Mouse (Mus musculus): ENCODE measurements at regions not wholly inside any gene's neighbourhood (a gene's known extent, or its start where the extent isn't known, plus 50 kb on each side); places are given as distances from the start of the nearest gene placed in this dataset.
A peak's percentile ranks its signal among the peaks of the same experiment; 100 is the strongest.
"Not testable (repeated sequence)": the region's sequence is repeated elsewhere in the genome, so short reads cannot be mapped to it uniquely, and the experiment has no call there.

- H3K36me3 ChIP-seq (ENCODE audit: control insufficient read depth, insufficient read depth, low read length): no peaks in the 10 kb centered on the region
- no peak for DNase-seq (ENCODE audit: low spot score)
- 76% methylated on average over 4 of the region's 4 CpGs for WGBS
- H3K4me1 ChIP-seq (ENCODE audit: control insufficient read depth, insufficient read depth, low read length): no peaks in the 10 kb centered on the region
- H3K9me3 ChIP-seq (ENCODE audit: control insufficient read depth, low read length): no peaks in the 10 kb centered on the region
- H3K4me2 ChIP-seq (ENCODE audit: low read depth, severe bottlenecking): no peak overlapping the region
- no peak overlapping the region for H3K4me3 ChIP-seq (ENCODE audit: low read depth, low read length)
- no peak overlapping the region for H3K9ac ChIP-seq (ENCODE audit: low read length)
- no peak overlapping the region for H3K27ac ChIP-seq (replicated peaks; ENCODE audit: low read depth, low read length)
- no peak for ATAC-seq (ENCODE audit: insufficient number of reproducible peaks, low FRiP score, low TSS enrichment, low read depth)
- no peaks in the 10 kb centered on the region for H3K27me3 ChIP-seq (ENCODE audit: control insufficient read depth, insufficient read depth, low read length)
Measured at GRCm38 (mm10) chr3:6100863-6101262, 350.3 kb downstream of the Gm8797 start.

- ATAC-seq (ENCODE audit: insufficient number of reproducible peaks, low FRiP score, low TSS enrichment, low read depth): no peak
- no peaks in the 10 kb centered on the region for H3K36me3 ChIP-seq (ENCODE audit: control insufficient read depth, insufficient read depth, low read length)
- DNase-seq (ENCODE audit: low spot score): no peak
- H3K27me3 ChIP-seq (ENCODE audit: control insufficient read depth, insufficient read depth, low read length): no peaks in the 10 kb centered on the region
- H3K9me3 ChIP-seq (ENCODE audit: control insufficient read depth, low read length): no peaks in the 10 kb centered on the region
- 70% methylated on average over 1 of the region's 1 CpGs for WGBS
- H3K4me2 ChIP-seq (ENCODE audit: low read depth, severe bottlenecking): no peak overlapping the region
- no peaks in the 10 kb centered on the region for H3K4me1 ChIP-seq (ENCODE audit: control insufficient read depth, insufficient read depth, low read length)
- H3K27ac ChIP-seq (replicated peaks; ENCODE audit: low read depth, low read length): no peak overlapping the region
- H3K4me3 ChIP-seq (ENCODE audit: low read depth, low read length): no peak overlapping the region
- H3K9ac ChIP-seq (ENCODE audit: low read length): no peak overlapping the region
Measured at GRCm38 (mm10) chr3:6102866-6103265, 352.3 kb downstream of the Gm8797 start.

- Histone ChIP-seq H3K9ac (ENCODE audit: low read length) (no peak overlapping the region), H3K4me1 (ENCODE audit: control insufficient read depth, insufficient read depth, low read length) (no peaks in the 10 kb centered on the region), H3K27me3 (ENCODE audit: control insufficient read depth, insufficient read depth, low read length) (no peaks in the 10 kb centered on the region), H3K36me3 (ENCODE audit: control insufficient read depth, insufficient read depth, low read length) (no peaks in the 10 kb centered on the region), H3K4me2 (ENCODE audit: low read depth, severe bottlenecking) (no peak overlapping the region), H3K9me3 (ENCODE audit: control insufficient read depth, low read length) (no peaks in the 10 kb centered on the region), H3K4me3 (ENCODE audit: low read depth, low read length) (no peak overlapping the region), H3K27ac (replicated peaks; ENCODE audit: low read depth, low read length) (no peak overlapping the region)
- ATAC-seq (ENCODE audit: insufficient number of reproducible peaks, low FRiP score, low TSS enrichment, low read depth): peak; percentile 55; the same call in 1 of the 2 replicates
- 8% methylated on average over 2 of the region's 2 CpGs for WGBS
- no peak for DNase-seq (ENCODE audit: low spot score)
Measured at GRCm38 (mm10) chr3:6106659-6107058, 356.1 kb downstream of the Gm8797 start.

DNA sequence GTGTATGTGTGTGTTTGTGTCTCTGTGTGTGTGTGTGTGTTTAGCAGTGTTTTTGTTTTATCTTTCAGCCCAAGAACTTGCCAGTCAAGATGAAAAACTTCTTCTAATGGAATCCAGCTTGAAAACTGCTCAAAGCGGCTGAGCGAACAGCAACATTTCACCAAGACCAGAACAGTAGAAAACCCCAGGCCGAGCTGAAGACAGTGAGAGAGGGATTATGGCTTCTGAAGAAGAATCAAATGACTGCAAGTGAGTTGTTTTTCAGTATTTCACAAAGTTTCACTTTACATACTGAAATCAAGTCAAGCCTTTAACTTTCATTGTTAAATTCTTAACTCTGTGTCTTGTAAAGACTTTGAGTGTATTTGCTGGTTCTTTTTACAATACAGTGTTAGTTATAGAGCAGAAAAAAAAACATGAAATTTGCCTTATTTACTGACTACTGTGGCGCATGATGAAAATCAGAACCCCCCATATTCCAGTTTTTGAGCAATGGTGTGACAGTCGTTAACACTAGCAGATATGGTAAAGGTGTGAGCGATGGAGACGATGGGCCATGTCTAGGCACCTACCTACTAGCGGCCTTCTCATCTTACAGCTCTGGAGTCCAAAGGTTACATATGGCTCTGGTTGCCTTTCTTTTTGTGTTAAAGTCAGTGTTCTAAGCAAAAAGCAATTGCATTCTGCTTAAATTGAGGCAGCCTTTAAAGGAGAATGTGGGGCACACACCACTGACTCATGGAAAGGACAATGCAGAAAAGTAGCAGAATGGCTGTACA lies 357.0 kb downstream of the Gm8797 start:
- Histone ChIP-seq H3K4me3 (ENCODE audit: low read depth, low read length) (no peak overlapping the region), H3K9ac (ENCODE audit: low read length) (no peak overlapping the region), H3K9me3 (ENCODE audit: control insufficient read depth, low read length) (no peaks in the 10 kb centered on the region), H3K36me3 (ENCODE audit: control insufficient read depth, insufficient read depth, low read length) (no peaks in the 10 kb centered on the region), H3K4me2 (ENCODE audit: low read depth, severe bottlenecking) (no peak overlapping the region), H3K4me1 (ENCODE audit: control insufficient read depth, insufficient read depth, low read length) (no peaks in the 10 kb centered on the region), H3K27ac (replicated peaks; ENCODE audit: low read depth, low read length) (peak overlapping the region; percentile 68; the same call in 1 of the 2 replicates), H3K27me3 (ENCODE audit: control insufficient read depth, insufficient read depth, low read length) (no peaks in the 10 kb centered on the region)
- ATAC-seq (ENCODE audit: insufficient number of reproducible peaks, low FRiP score, low TSS enrichment, low read depth) (peak; percentile 74; the same call in 1 of the 2 replicates), DNase-seq (ENCODE audit: low spot score) (peak; percentile 59)
- WGBS: 13% methylated on average over 8 of the region's 8 CpGs

GRCm38 (mm10) chr3:6118721-6119120 lies 368.1 kb downstream of the Gm8797 start:
- H3K27ac ChIP-seq (replicated peaks; ENCODE audit: low read depth, low read length): no peak overlapping the region
- ATAC-seq (ENCODE audit: insufficient number of reproducible peaks, low FRiP score, low TSS enrichment, low read depth): no peak
- no peak overlapping the region for H3K4me3 ChIP-seq (ENCODE audit: low read depth, low read length)
- no peaks in the 10 kb centered on the region for H3K36me3 ChIP-seq (ENCODE audit: control insufficient read depth, insufficient read depth, low read length)
- no peak overlapping the region for H3K4me2 ChIP-seq (ENCODE audit: low read depth, severe bottlenecking)
- 85% methylated on average over 1 of the region's 1 CpGs for WGBS
- no peaks in the 10 kb centered on the region for H3K4me1 ChIP-seq (ENCODE audit: control insufficient read depth, insufficient read depth, low read length)
- no peaks in the 10 kb centered on the region for H3K9me3 ChIP-seq (ENCODE audit: control insufficient read depth, low read length)
- DNase-seq (ENCODE audit: low spot score): no peak
- H3K9ac ChIP-seq (ENCODE audit: low read length): no peak overlapping the region
- H3K27me3 ChIP-seq (ENCODE audit: control insufficient read depth, insufficient read depth, low read length): no peaks in the 10 kb centered on the region

DNA sequence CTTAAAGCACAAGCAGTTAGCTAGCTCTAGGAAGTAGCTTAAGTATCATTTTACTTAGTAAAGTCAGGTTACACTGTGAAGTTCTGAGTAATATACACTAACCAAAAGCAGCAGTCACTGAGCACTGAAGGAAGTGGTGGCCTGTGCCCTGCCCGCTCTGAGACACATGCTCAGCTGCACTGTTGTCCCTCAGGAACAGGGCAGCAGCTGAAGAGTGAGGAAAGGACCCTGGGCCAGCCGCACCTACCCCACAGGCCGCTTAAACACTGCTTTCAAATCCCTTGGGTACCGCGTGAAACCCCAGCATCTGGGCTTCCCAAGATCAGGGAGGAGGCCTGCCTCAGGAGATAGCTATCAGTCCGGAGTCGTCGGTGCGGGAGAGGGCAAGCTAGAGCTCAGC lies 385.1 kb downstream of the Gm8797 start:
- ATAC-seq (ENCODE audit: insufficient number of reproducible peaks, low FRiP score, low TSS enrichment, low read depth): peak; percentile 44; the same call in 1 of the 2 replicates
- H3K9me3 ChIP-seq (ENCODE audit: control insufficient read depth, low read length); H3K4me1 ChIP-seq (ENCODE audit: control insufficient read depth, insufficient read depth, low read length); H3K36me3 ChIP-seq (ENCODE audit: control insufficient read depth, insufficient read depth, low read length); DNase-seq (ENCODE audit: low spot score); H3K9ac ChIP-seq (ENCODE audit: low read length); H3K4me3 ChIP-seq (ENCODE audit: low read depth, low read length); H3K27ac ChIP-seq (replicated peaks; ENCODE audit: low read depth, low read length); H3K27me3 ChIP-seq (ENCODE audit: control insufficient read depth, insufficient read depth, low read length); H3K4me2 ChIP-seq (ENCODE audit: low read depth, severe bottlenecking): not testable (repeated sequence)
- WGBS: 75% methylated on average over 9 of the region's 9 CpGs

- no peak for DNase-seq (ENCODE audit: low spot score)
Measured at GRCm38 (mm10) chr3:6137374-6137773, 386.8 kb downstream of the Gm8797 start.

GRCm38 (mm10) chr3:6173775-6174174 lies 423.2 kb downstream of the Gm8797 start:
- no peak overlapping the region for H3K27ac ChIP-seq (replicated peaks; ENCODE audit: low read depth, low read length)
- no peaks in the 10 kb centered on the region for H3K27me3 ChIP-seq (ENCODE audit: control insufficient read depth, insufficient read depth, low read length)
- no peaks in the 10 kb centered on the region for H3K4me1 ChIP-seq (ENCODE audit: control insufficient read depth, insufficient read depth, low read length)
- H3K4me2 ChIP-seq (ENCODE audit: low read depth, severe bottlenecking): no peak overlapping the region
- WGBS: 7% methylated on average over 1 of the region's 1 CpGs
- DNase-seq (ENCODE audit: low spot score) (peak; percentile 22), ATAC-seq (ENCODE audit: insufficient number of reproducible peaks, low FRiP score, low TSS enrichment, low read depth) (no peak)
- no peak overlapping the region for H3K4me3 ChIP-seq (ENCODE audit: low read depth, low read length)
- no peaks in the 10 kb centered on the region for H3K36me3 ChIP-seq (ENCODE audit: control insufficient read depth, insufficient read depth, low read length)
- H3K9me3 ChIP-seq (ENCODE audit: control insufficient read depth, low read length): no peaks in the 10 kb centered on the region
- no peak overlapping the region for H3K9ac ChIP-seq (ENCODE audit: low read length)

More at GRCm38 (mm10) chr3:6137374-6137773, 386.8 kb downstream of the Gm8797 start:
- H3K4me3 ChIP-seq (ENCODE audit: low read depth, low read length): no peak overlapping the region
- no peaks in the 10 kb centered on the region for H3K27me3 ChIP-seq (ENCODE audit: control insufficient read depth, insufficient read depth, low read length)
- WGBS: 95% methylated on average over 16 of the region's 17 CpGs
- H3K9ac ChIP-seq (ENCODE audit: low read length): no peak overlapping the region
- H3K27ac ChIP-seq (replicated peaks; ENCODE audit: low read depth, low read length): no peak overlapping the region
- H3K36me3 ChIP-seq (ENCODE audit: control insufficient read depth, insufficient read depth, low read length): no peaks in the 10 kb centered on the region
- H3K9me3 ChIP-seq (ENCODE audit: control insufficient read depth, low read length): no peaks in the 10 kb centered on the region
- no peak overlapping the region for H3K4me2 ChIP-seq (ENCODE audit: low read depth, severe bottlenecking)
- no peak for ATAC-seq (ENCODE audit: insufficient number of reproducible peaks, low FRiP score, low TSS enrichment, low read depth)
- H3K4me1 ChIP-seq (ENCODE audit: control insufficient read depth, insufficient read depth, low read length): no peaks in the 10 kb centered on the region

DNA sequence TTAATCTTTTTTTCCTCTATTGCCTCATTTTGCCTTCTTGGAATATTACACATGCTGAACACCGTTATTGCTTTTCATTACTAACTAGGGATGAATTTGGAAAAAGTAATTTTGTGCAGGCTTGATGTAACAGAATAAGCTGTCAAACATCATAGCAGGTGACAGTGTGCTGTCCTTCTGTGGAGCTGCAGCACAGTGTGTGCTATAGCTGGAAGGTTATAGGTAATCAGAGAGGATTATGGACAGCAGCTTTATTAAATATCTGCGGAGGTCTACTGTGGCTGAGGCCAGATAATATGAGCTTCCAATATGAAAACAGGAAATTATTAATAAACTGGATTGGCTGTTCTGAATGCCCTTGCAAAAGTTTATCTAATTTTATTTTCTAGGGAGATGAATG lies 431.9 kb downstream of the Gm8797 start:
- no peaks in the 10 kb centered on the region for H3K27me3 ChIP-seq (ENCODE audit: control insufficient read depth, insufficient read depth, low read length)
- H3K4me3 ChIP-seq (ENCODE audit: low read depth, low read length): no peak overlapping the region
- no peaks in the 10 kb centered on the region for H3K36me3 ChIP-seq (ENCODE audit: control insufficient read depth, insufficient read depth, low read length)
- H3K4me1 ChIP-seq (ENCODE audit: control insufficient read depth, insufficient read depth, low read length): no peaks in the 10 kb centered on the region
- H3K4me2 ChIP-seq (ENCODE audit: low read depth, severe bottlenecking): no peak overlapping the region
- WGBS: 87% methylated on average over 2 of the region's 2 CpGs
- H3K9ac ChIP-seq (ENCODE audit: low read length): no peak overlapping the region
- no peak overlapping the region for H3K27ac ChIP-seq (replicated peaks; ENCODE audit: low read depth, low read length)
- H3K9me3 ChIP-seq (ENCODE audit: control insufficient read depth, low read length): no peaks in the 10 kb centered on the region
- no peak for ATAC-seq (ENCODE audit: insufficient number of reproducible peaks, low FRiP score, low TSS enrichment, low read depth)
- no peak for DNase-seq (ENCODE audit: low spot score)
